Mouse (Mus musculus) intestine, embryonic 15.5 days (tissue): ENCODE results near the gene Gm20924. TPM values are rescaled to one million over a fixed set of nuclear protein-coding genes. Genes with fewer than 3 reads are reported as not detected.
"Not testable (repeated sequence)": the region's sequence is repeated elsewhere in the genome, so short reads cannot be mapped to it uniquely, and the experiment has no call there.

ENCODE experiments used
- ATAC-seq: fragments of 200-750 bp; cut with Nextera tagmentation; 2 replicates; pipeline ENCODE4 v1.8.0; 2017; ENCODE audit warnings: moderate TSS enrichment, moderate library complexity
- H3K27ac ChIP-seq: fragments of 300-500 bp; sonication (generic); 2 replicates; pipeline ENCODE4 v1.5.1; 2015; ENCODE audit warnings: mild to moderate bottlenecking, inconsistent platforms
- H3K27me3 ChIP-seq: fragments of 300-500 bp; sonication (generic); replicated peaks from 2 replicates; pipeline ENCODE4 v1.6.1; 2015; ENCODE audit warnings: inconsistent platforms
- H3K36me3 ChIP-seq: fragments of 300-500 bp; sonication (generic); 2 replicates; pipeline ENCODE4 v1.6.1; 2015; ENCODE audit warnings: inconsistent platforms
- H3K4me1 ChIP-seq: fragments of 300-500 bp; sonication (generic); replicated peaks from 2 replicates; pipeline ENCODE4 v1.6.1; 2015; ENCODE audit warnings: inconsistent platforms
- H3K4me2 ChIP-seq: fragments of 300-500 bp; sonication (generic); replicated peaks from 2 replicates; pipeline ENCODE4 v1.6.1; 2015; ENCODE audit warnings: mild to moderate bottlenecking, inconsistent platforms
- H3K4me3 ChIP-seq: fragments of 300-500 bp; sonication (generic); replicated peaks from 2 replicates; pipeline ENCODE4 v1.5.1; 2015; ENCODE audit warnings: inconsistent platforms
- H3K9ac ChIP-seq: fragments of 300-500 bp; sonication (generic); 2 replicates; pipeline ENCODE4 v1.6.1; 2015; ENCODE audit warnings: inconsistent platforms
- H3K9me3 ChIP-seq: fragments of 300-500 bp; sonication (generic); 2 replicates; pipeline ENCODE4 v1.6.1; 2016; ENCODE audit warnings: inconsistent platforms
- WGBS: fragments of 180-500 bp; shearing (Covaris S2); methylation state at CpG from one replicate; pipeline ENCODE4 v1.1.7; 2015; 5-methylcytosine and 5-hydroxymethylcytosine counted together
- polyA plus RNA-seq: library from polyadenylated mRNA; unstranded; fragments of >200 nt; fragmentation: Nextera tagmentation; extraction: Ambion mirVana; gene quantifications from 2 replicates; pipeline ENCODE4 v1.2.1, GENCODE M21; 2015

Gm20924 gene
- not detected in 2 replicates for polyA plus RNA-seq

DNA sequence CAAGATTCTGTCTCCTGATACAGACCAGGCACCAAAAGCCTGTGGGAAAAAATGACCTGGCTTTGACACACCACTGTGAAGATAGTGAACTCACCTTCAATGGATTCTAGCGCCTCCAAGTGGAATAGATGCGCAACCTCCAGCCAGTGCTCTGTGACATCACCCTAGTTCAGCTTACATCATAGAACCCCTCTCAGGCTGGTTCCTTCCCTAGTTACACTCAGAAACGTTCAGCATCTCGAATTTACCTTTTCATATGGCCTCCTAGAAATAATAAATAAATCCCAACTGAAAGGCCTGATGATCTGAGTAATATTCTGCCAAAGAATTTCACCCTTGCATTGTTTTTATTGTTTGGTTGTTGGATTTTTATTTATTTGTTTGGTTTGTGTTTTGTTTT lies at the start of gene Gm20924:
Gene Gm20924, minus strand, starts transcription at position 101 of the 400 bp plus-strand sequence.
- not testable (repeated sequence) for H3K4me2 ChIP-seq, H3K36me3 ChIP-seq, H3K4me3 ChIP-seq, H3K27me3 ChIP-seq, H3K9me3 ChIP-seq, ATAC-seq, H3K4me1 ChIP-seq, H3K9ac ChIP-seq, H3K27ac ChIP-seq
- WGBS: no CpG with 5 or more reads among the region's 4 CpGs

Other genes starting within 250 kb of the Gm20924 start
- not detected in 2 replicates for gene Gm20736, start 170.2 kb upstream of the Gm20924 start, polyA plus RNA-seq